Mouse (Mus musculus): ENCODE results near the gene Ptprd.

- no peak for TF ChIP-seq GATA1 (IDR thresholded peaks at IDR 0.05; ENCODE audit: borderline replicate concordance, low read length)
- TF ChIP-seq FLI1 (IDR thresholded peaks at IDR 0.05; ENCODE audit: low read length), result no peak
Measured at GRCm38 (mm10) chr4:76525281-76525680, 1686.5 kb downstream of the Ptprd start.
